Mouse (Mus musculus): Measurements from ENCODE around the gene Ppp1r1a.

GRCm38 (mm10) chr15:103514119-103514518, 23.7 kb downstream of the Ppp1r1a start:
- TF ChIP-seq CTCF (IDR thresholded peaks at IDR 0.05; ENCODE audit: low read depth, low read length) (no peak), EP300 (IDR thresholded peaks at IDR 0.05; ENCODE audit: insufficient read depth, low read depth, low read length) (no peak)

Data from ES-Bruce4 (cell line).